Mouse (Mus musculus): ENCODE results near the gene Sec1. TPM values are rescaled to one million over a fixed set of nuclear protein-coding genes. Genes with fewer than 3 reads are reported as not detected.

Gene Sec1
- 1 to 10 TPM; 1.1 to 1.2 TPM for total RNA-seq (2021)
- long read RNA-seq, experiment 1, partial matches to known transcripts = 0 of 5 reads
- long read RNA-seq, experiment 1, other reads (novel, unspliced or antisense) = 5 of 5 reads
- long read RNA-seq, experiment 2, partial matches to known transcripts = 2 of 4 reads
- long read RNA-seq, experiment 2, other reads (novel, unspliced or antisense) = 2 of 4 reads

DNA sequence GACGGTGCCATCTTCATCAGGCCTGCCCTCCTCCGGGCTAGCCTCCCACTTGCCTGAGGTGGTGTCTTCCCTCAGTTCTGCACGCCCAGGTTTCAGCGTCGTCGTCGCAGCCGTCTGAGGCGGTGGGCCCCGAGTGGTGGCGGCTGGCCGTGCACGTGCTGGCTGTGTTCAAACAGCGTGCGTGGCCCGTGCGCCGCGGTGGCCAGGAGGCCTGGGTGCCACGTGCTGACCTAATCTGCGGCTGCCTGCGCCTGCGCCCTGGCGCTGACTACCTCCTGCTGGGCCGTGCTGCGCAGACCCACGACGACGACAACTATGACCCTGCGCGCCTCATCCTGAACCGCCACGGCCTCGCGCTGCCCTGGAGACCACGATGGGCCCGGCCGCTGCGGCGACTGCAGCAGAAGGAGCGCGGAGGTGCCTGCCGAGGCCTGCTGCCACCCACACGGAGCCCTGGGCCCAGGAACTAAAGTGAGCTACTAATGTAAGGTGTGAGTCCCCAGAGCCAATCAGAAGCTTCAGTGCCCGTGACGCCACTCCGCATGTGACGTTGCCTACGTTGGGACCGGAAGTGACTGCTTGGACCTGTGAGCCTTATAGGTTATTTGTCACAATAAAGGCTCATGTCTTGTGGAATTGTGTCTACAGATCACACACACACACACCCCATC is at the start of gene Sec1:
Gene Sec1, minus strand, starts transcription at position 482 of the 671 bp plus-strand sequence.
- H3K27ac ChIP-seq = no peak within 1 kb of the TSS
- DNase-seq (ENCODE audit: extremely low spot score in 1 of 2, low spot score in 2 of 2) = no peak
- TF ChIP-seq CTCF (IDR thresholded peaks at IDR 0.05) = no peak
- intact Hi-C loops (cut with DNase I) = no loop called here
- H3K4me3 ChIP-seq = no peak within 1 kb of the TSS

DNA sequence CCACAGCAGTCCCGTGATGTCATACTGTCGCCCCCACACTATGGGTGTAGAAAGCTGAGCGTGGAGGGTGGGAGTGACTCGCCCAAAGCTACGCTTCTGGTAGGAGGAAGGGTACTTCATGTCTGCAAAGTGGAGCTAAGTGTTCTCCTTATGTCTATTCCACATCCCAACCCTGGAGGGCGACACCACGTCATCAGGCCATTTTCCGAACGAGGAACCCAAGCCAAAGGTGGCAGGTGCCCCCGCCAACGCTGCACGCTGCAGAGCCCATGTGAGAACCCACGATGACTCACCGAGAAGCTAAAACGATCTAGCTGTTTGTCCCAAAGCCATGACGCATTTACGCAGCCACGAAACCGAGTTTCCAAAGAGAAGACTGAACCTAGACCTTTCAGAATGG is 48.1 kb upstream of the Sec1 start:
- DNase-seq (ENCODE audit: extremely low spot score in 1 of 2, low spot score in 2 of 2) = peak; percentile 76 to 84
- peak; percentile 41 for TF ChIP-seq CTCF (IDR thresholded peaks at IDR 0.05)
- intact Hi-C loops (cut with DNase I) = loop anchor here (2.0 kb wide), 1 partner anchor 40 kb away; the partner anchor contains the start of gene Lmtk3
- H3K4me3 ChIP-seq = peak overlapping the region; percentile 39
- peak overlapping the region; percentile 87 for H3K27ac ChIP-seq

DNA sequence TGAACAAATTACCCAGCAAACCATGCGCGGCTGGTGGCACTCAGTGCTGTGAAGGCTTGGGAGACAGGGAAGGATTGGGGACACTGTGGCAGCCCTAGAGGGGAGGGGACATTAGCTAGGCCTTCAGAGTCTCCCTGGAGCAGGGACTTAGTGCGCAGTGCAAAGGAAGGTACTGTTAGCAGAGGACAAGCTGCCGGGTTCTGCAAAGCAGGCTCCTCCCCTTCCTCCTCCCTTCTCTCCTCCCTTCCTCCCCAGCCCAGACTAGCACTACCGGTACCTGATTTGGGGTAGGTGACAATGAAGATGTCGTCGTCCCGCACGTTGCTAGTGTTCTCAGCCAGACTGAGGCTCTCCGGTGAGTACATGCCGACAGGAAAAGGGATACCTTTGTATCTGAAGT is 47.6 kb upstream of the Sec1 start:
- intact Hi-C loops (cut with DNase I) = loop anchor here (2.0 kb wide), 1 partner anchor 41 kb away; the partner anchor contains the start of gene Lmtk3
- peak in 1 of 2 experiments; percentile 33 for DNase-seq (ENCODE audit: extremely low spot score in 1 of 2, low spot score in 2 of 2)
- H3K27ac ChIP-seq = peak overlapping the region; percentile 87
- TF ChIP-seq CTCF (IDR thresholded peaks at IDR 0.05) = no peak
- peak overlapping the region; percentile 39 for H3K4me3 ChIP-seq

DNA sequence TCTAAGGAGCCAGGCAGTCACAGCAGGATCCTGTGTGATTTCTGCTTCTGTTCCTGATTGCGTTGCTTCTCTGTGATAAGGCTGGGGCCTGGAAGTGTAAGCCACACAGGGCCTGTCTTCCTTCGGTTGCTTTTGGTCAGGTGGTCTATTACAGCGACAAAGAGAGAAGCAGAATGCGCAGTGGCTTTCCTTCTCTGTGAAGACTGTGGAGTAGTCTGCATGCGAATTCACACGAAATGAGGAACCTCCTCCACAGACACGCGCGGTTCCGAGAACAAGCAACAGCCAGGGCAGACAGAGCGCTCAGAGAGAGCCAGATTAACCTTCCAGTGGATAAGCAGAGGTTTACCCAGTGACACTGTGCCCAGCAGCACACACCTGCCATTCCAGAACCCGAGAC is 47.1 kb upstream of the Sec1 start:
- DNase-seq (ENCODE audit: extremely low spot score in 1 of 2, low spot score in 2 of 2) = no peak
- no peak for TF ChIP-seq CTCF (IDR thresholded peaks at IDR 0.05)
- Histone ChIP-seq H3K27ac (peak overlapping the region; percentile 87), H3K4me3 (peak overlapping the region; percentile 39; the same call in 1 of the 2 replicates)
- intact Hi-C loops (cut with DNase I) = no loop called here

DNA sequence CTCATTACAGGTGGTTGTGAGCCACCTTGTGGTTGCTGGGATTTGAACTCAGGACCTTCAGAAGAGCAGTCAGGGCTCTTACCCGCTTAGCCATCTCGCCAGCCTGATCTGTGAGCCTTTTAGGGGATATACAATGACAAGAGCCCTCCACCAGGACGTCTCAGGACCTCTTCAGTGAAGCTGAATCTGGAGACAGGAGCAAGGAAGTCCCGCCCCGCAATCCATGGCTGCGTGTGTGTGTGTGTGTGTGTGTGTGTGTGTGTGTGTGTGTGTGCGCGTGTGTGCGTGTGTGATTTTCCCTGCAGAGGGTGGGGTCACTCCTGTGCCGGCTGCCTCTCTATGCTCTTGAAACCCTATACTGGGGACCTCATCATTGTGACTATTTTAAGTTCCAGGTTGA is 45.6 kb upstream of the Sec1 start:
- no peak for TF ChIP-seq CTCF (IDR thresholded peaks at IDR 0.05)
- intact Hi-C loops (cut with DNase I) = loop anchor here (1.0 to 2.0 kb wide), 4 partner anchors 61 to 269 kb away; partner anchors contain the start of gene Kdelr1
- no peak overlapping the region for H3K4me3 ChIP-seq
- no peak for DNase-seq (ENCODE audit: extremely low spot score in 1 of 2, low spot score in 2 of 2)
- H3K27ac ChIP-seq = no peak overlapping the region

DNA sequence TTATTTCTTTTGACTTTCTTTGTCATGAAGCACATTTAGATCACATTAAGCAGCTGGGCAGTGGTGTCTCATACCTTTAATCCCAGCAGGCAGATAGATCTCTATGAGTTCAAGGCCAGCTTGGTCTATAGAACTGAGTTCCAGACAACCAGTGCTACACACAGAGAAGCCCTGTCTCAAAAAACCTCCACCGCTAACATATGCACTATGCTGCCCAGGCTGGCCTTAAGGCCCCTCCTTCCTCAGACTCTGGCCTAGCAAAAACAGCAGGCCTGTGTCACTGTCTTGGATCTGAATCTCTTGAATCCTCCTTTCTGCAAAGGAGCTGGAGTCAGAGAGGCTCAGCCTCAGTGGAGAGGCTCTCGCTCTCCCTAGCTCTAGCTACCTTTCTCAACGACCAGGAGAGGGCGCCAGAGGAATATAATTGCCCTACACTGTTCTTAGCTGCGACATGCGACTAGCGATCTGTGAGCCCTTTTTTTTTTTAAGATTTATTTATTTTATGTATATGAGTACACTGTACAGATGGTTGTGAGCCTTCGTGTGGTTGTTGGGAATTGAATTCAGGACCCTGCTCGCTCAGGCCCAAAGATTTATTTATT is 45.1 kb upstream of the Sec1 start:
- DNase-seq (ENCODE audit: extremely low spot score in 1 of 2, low spot score in 2 of 2) = peak; percentile 82 to 84
- peak; percentile 82 for TF ChIP-seq CTCF (IDR thresholded peaks at IDR 0.05)
- no peak overlapping the region for H3K4me3 ChIP-seq
- no peak overlapping the region for H3K27ac ChIP-seq
- intact Hi-C loops (cut with DNase I) = loop anchor here (1.0 to 2.0 kb wide), 4 partner anchors 62 to 270 kb away; partner anchors contain the start of gene Kdelr1

DNA sequence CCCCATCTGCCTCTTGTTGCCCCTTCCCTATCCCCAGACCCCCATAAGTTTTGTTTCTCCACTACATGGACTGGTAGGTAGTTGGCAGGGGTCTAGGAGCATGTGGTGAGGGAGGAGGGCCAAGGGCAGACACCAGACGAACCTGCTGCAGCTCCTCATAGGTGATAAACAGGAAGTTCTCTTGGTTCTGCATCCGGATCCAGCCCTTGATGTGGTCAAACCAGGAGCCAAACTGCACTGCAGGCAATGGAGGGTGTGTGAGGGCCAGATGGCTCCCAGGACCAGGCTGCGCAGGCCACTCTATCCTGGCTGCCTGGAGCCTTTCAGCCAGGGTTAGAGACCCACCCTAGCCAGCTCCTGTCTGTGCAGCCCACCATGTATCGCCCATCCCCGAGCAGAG is 39.3 kb upstream of the Sec1 start:
- Histone ChIP-seq H3K27ac (no peak overlapping the region), H3K4me3 (no peak overlapping the region)
- intact Hi-C loops (cut with DNase I) = no loop called here
- DNase-seq (ENCODE audit: extremely low spot score in 1 of 2, low spot score in 2 of 2) = no peak
- TF ChIP-seq CTCF (IDR thresholded peaks at IDR 0.05) = no peak

DNA sequence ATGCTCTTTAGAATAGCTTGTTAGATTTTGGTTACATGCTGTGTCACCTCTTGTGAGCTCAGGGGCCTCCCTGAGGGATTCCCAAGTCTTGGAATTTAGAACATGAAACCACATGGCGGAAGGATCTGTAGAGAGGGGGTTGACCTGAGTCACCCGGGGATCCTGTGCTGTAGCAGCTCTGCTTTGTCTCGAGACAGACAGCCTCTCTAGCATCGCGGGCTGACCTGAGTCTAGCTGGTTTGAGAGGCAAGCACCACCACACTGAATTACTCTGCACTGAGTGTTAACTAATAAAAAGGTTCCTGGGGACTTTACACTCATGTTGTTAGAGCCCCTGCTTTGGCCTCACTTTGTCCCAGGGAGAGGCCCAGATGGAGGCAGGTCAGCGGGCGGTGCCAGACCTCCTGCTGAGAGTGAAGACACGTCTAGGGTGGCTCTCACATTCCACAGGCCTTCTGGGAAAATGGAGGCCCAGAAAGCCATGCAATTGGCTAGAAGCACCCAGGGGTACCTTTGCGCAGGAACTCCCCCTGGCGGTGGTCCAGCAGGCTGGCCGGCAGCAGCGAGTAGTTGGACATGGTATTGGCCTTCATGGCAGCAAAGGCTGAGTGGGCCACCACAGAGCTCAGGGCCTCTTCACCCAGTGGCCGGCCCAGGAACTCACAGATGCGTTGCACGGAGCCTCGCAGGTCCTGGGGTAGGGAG is 36.7 kb upstream of the Sec1 start:
- intact Hi-C loops (cut with DNase I) = no loop called here
- no peak for DNase-seq (ENCODE audit: extremely low spot score in 1 of 2, low spot score in 2 of 2)
- Histone ChIP-seq H3K4me3 (no peak overlapping the region), H3K27ac (no peak overlapping the region)
- TF ChIP-seq CTCF (IDR thresholded peaks at IDR 0.05) = peak; percentile 33

DNA sequence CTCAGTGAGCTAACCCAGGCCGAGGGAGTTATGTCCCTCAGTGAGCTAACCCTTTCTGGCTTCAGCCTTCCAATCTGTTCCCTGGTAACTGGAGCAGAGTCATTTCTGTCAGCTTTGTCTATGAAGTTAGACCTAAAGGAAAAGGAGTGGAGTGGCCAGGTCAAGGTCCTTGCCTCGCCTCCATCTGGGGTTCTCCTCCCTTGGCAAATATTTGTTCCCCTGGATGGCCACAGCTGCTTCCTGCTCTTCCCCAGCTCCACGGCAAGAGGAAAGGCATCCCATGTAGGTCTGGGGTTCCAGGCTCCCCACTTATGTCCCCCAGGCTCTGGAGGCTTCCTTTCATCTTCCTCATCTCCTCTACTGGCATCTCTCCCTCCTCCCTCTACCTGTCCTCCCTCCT is 33.4 kb upstream of the Sec1 start:
- no peak for TF ChIP-seq CTCF (IDR thresholded peaks at IDR 0.05)
- no peak overlapping the region for H3K27ac ChIP-seq

DNA sequence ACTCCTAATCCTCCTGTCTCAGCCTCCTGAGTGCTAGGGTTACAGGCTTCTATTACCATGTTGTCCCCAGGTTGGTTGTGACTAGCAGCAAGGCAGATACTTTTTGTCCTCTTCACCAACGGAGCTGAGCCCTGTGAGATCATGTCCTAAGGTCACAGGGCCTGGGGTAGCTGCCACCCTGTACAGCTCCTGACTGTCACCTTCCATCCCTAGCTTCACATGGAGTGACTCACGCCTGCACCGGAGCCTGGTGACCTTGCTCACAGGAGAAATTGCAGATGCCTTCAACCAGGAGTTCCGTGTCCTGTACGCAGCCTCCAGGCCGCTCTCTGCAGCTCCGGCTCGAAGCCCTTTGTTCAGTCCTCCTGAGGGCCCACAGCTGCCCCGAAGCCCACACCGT is 32.2 kb upstream of the Sec1 start:
- intact Hi-C loops (cut with DNase I) = no loop called here
- Histone ChIP-seq H3K4me3 (no peak overlapping the region), H3K27ac (no peak overlapping the region)
- DNase-seq (ENCODE audit: extremely low spot score in 1 of 2, low spot score in 2 of 2) = no peak
- TF ChIP-seq CTCF (IDR thresholded peaks at IDR 0.05) = no peak

More for the DNA sequence above, 33.4 kb upstream of the Sec1 start:
- H3K4me3 ChIP-seq = no peak overlapping the region
- intact Hi-C loops (cut with DNase I) = no loop called here
- no peak for DNase-seq (ENCODE audit: extremely low spot score in 1 of 2, low spot score in 2 of 2)

DNA sequence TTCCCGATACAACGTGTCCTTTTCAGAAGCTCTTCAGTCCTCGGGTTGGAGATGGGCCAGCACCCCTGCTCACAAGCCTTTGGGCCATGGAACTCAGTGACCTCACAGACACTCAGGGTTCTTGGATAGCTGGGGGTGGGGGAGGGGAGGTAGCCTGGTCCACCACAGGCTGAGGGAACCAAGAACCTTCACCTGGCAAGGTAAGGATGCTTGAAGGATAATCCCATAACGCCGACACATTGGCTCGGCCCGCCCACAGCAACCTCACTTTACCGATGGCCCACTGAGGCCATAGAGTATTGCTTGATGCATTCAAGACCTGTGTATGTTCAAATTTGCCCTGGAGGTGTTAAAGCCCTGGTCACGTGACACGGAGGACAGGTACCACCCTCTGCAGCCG is 31.5 kb upstream of the Sec1 start, which contains the start of gene Spaca4:
Gene Spaca4, minus strand, starts transcription at position 101 of the 400 bp plus-strand sequence.
- Histone ChIP-seq H3K4me3 (no peak within 1 kb of the TSS), H3K27ac (no peak within 1 kb of the TSS)
- TF ChIP-seq CTCF (IDR thresholded peaks at IDR 0.05) = no peak
- intact Hi-C loops (cut with DNase I) = no loop called here
- no peak for DNase-seq (ENCODE audit: extremely low spot score in 1 of 2, low spot score in 2 of 2)

DNA sequence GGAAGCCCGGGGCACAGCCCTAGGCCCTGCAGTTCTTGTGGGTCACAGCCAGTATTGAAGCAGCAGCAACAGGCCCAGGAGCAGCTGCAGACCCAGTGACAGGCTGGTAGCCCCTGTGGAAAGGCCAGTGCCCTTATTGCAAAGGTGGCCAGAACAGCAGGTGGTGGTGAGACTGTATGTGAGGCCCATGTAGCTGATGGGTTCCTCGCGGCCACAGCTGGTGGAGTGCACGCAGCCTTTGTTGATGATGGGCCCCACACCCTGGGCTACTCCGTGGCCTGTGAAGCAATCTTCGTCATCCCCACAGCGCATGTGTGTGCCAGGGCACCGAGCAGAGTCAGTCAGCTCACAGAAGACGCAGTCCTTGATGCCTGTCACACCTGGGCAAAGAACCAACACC is 30.9 kb upstream of the Sec1 start:
- no peak for TF ChIP-seq CTCF (IDR thresholded peaks at IDR 0.05)
- Histone ChIP-seq H3K27ac (no peak overlapping the region), H3K4me3 (no peak overlapping the region)
- DNase-seq (ENCODE audit: extremely low spot score in 1 of 2, low spot score in 2 of 2) = no peak
- intact Hi-C loops (cut with DNase I) = no loop called here

All from left cerebral cortex, adult 2 months (tissue).